Mouse (Mus musculus): ENCODE measurements around the gene Nkx1-2.
A peak's percentile ranks its signal among the peaks of the same experiment; 100 is the strongest.

The Nkx1-2 gene

GRCm38 (mm10) chr7:132604720-132605119, 5.3 kb upstream of the Nkx1-2 start:
- DNase-seq, result no peak

DNA sequence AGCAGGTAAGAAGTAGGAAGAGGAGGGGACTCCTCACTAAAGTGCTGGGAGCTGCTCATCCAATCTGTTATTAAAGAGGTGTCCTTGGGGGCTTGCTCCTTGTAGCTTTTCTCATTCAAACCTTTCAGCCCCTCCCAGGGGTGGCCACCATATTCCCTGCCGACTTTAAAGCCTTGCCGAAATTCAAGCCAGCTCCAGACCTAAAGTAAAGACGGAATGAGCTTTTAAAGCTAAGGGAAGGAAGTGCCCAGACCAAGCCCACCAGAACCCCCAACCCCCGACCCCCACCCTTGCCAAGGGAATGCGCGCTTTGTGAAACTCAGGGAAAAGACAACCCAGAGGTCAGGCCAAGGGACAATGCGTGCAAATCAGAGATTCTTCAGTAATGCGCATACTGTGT, 1.5 kb upstream of the Nkx1-2 start:
- DNase-seq, result no peak

- DNase-seq, result no peak
Observed at GRCm38 (mm10) chr7:132600026-132600425, 589 bp upstream of the Nkx1-2 start.

DNA sequence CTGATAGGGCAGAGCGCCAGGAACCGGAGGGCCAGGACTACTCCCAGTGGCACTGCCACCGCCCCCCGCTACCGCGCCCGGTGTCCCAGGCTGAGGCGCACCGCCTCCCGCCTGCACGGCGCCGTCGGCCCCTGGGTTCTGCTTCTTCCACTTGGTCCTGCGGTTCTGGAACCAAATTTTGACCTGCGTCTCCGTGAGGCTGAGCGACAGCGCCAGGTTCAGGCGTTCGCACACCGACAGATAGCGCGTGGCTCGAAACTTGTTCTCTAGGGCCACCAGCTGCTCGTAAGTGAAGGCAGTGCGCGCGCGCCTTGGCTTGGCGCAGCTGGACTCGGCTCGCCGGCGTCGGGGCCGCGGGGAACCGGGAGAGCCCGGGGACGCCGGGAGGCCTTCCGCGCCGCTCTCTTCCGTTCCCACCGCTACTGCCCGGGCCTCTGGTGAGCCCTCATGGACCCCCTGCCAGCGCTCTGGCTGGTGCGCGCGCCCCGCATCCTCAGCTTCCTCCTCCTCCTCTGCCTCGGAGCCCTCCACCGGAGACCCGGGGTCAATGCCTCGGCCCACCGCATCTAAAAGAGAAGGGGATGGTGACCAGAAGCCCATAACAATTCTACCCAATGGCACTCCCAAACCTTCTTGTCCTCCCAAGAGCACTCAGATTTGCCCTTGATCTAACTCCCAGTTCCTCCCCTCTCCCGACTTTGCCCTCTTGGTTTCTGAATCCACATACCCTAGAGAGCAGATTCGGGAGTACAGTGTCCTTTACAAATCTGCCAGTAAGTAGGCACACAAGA, 2.0 kb downstream of the Nkx1-2 start:
- DNase-seq, result peak; percentile 38 to 48

- DNase-seq, result no peak
Observed at GRCm38 (mm10) chr7:132596557-132597250, 2.7 kb downstream of the Nkx1-2 start.

DNA sequence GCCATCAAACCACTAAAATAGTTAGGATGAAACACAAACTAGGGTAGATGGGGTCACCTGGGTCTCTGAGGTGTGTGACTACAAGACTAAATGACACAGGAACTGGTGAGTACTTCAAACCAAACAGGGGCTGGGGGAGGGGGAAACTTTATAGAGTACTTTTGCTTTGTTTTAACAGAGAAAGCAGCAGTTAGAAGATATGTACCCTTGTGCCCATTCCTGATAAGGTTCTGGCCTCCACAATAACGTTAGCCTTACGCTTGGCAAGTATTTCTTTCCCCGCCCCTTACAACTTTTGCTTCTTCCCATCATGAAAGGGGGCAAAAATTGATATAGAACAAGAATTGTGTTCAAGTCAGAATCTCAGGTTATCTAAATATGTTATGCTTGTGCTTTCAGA, 3.6 kb downstream of the Nkx1-2 start:
- no peak for DNase-seq

- DNase-seq, result no peak
Observed at GRCm38 (mm10) chr7:132594325-132594724, 5.1 kb downstream of the Nkx1-2 start.

GRCm38 (mm10) chr7:132593762-132594161, 5.7 kb downstream of the Nkx1-2 start:
- DNase-seq, result no peak

DNA sequence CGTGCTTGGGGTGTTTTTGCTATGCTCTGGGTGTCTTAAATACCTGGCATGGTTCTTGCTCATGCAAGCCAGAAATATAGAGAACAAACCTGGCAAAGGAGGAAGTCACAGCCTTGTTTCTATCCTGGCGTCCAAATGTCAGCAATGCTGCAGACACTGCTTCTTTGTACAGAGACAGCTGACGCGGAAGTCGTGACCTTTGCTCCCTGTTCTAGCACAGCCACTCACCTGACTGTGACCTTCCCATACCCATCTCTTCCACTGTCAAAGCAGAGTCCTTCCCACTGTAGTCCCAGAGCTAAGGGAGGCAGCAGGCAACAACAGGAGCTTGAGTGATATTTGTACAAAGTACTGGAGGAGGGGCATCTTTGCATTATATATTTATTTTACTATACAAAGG, 9.8 kb downstream of the Nkx1-2 start:
- no peak for DNase-seq

DNA sequence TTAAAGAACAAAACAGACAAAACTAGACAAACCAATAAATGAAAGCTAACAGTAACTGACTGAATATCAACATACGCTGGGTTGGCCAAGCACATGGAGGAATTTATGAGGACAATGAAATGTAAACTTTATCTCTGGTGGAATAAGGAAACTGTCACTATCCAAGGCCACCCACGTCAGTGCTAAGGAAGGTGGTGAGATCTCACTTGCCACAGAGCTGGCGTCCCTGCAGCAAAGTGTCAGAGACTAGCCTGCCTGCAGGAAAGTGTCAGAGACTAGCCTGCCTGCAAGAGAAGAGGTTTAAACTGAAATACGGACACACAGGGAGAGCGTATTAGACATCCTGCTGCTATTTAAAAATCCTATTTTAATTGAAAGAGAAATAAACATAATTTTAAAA, 12.3 kb downstream of the Nkx1-2 start:
- DNase-seq, result no peak

DNA sequence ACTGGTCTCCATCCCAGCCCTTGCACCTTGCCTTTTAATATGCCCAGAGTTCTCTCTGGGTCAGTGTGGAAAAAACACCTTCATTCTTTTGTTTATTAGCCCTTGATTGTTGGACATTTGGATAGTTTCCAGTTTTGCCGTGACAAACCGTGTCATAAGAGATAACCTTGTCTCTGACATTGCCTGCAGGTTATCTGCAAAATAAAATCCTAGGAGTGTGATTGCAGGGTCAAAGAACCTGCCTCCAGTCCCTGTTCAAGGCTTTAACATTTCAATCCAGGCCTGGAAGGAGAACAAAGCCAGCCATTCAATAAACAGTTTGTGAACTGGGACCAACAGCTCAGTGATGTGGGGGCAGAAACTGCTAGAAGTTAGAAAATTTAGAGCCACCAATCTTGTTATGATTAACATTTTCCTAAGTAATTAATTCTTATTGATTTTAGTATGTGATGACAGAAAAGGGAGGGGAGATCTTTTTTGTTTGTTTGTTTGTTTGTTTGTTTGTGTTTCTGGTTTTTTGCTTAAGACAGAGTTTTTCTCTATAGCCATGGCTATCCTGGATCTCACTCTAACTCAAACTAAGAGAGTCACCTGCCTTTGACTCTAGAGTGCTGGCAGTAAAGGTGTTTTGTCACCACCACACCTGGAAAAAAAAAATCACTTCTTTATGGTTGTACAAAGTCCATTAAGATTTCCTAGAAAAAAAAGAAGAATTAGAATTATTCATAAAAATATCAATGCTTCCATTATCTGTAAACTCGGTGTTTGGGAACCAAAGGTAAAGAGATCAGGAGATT, 13.5 kb downstream of the Nkx1-2 start:
- DNase-seq, result no peak

DNA sequence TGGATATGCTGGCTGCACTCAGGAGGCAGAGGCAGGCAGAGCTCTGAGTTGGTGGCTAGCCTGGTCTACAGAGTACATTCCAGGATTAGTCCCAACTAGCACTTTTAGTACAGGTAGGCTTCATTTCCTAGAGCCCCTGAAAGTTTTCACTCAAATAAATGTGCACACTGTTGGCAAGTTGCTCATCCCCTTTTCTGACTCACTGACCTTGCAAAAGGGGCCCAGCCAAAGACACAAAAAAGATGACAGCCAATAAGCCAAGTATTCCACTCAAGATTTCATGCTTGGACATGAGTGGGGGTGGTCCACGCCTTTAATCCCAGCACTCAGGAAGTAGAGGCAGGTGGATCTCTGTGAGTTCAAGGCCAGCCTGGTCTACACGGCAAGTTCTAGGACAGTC, 18.0 kb downstream of the Nkx1-2 start:
- DNase-seq, result no peak

- DNase-seq, result no peak
Observed at GRCm38 (mm10) chr7:132580511-132580910, 18.9 kb downstream of the Nkx1-2 start.

DNA sequence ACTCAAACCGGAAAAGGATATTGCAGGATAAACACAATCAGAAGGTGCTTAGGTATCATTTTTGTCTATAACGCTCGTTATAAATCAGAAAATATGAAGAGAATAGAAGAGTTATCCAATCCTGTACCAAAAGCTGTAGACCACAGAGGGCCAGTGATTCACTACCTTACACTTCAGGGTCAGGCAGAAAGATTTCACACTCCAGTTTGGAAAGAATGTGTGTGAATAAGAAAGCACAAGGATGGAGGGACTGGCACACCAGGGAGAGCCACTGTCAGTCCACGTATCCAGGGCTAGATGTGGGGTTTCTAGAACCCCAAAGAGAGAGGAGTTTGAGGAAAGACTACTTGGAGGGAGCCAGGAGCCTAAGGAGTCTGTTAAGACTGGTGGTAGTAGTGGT, 22.5 kb downstream of the Nkx1-2 start:
- no peak for DNase-seq

- DNase-seq, result peak; percentile 95 to 97
Observed at GRCm38 (mm10) chr7:132576116-132576650, 23.3 kb downstream of the Nkx1-2 start, which contains the start of gene Oat. Oat (minus strand) TSS chr7:132576398.

GRCm38 (mm10) chr7:132575623-132576022, 23.8 kb downstream of the Nkx1-2 start:
- DNase-seq, result peak; percentile 88 to 90

DNA sequence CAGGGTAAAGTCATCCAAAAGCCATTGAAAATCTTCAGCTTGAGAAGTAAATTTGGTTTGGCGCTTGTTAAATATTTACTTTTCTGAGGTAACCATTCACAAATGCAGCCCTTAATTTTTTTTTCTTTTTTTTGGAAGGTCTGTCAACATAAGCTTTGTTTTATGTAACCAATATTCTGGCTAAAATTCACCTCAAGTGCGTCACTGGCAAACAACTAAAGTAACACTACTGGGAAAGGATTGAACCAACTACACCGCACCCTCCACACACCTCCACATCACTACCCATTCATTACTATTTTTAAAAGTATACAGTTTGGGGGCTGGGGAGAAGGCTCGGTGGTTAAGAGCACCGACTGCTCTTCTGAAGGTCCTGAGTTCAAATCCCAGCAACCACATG, 24.8 kb downstream of the Nkx1-2 start:
- DNase-seq, result no peak

- no peak for DNase-seq
Observed at GRCm38 (mm10) chr7:132573205-132573604, 26.2 kb downstream of the Nkx1-2 start.

GRCm38 (mm10) chr7:132572738-132573137, 26.7 kb downstream of the Nkx1-2 start:
- DNase-seq, result no peak

GRCm38 (mm10) chr7:132571481-132571880, 28.0 kb downstream of the Nkx1-2 start:
- DNase-seq, result peak; percentile 9 to 27

- peak in 1 of 2 experiments; percentile 25 for DNase-seq
Observed at GRCm38 (mm10) chr7:132570071-132570470, 29.4 kb downstream of the Nkx1-2 start.

GRCm38 (mm10) chr7:132568817-132569216, 30.6 kb downstream of the Nkx1-2 start:
- DNase-seq, result no peak

DNA sequence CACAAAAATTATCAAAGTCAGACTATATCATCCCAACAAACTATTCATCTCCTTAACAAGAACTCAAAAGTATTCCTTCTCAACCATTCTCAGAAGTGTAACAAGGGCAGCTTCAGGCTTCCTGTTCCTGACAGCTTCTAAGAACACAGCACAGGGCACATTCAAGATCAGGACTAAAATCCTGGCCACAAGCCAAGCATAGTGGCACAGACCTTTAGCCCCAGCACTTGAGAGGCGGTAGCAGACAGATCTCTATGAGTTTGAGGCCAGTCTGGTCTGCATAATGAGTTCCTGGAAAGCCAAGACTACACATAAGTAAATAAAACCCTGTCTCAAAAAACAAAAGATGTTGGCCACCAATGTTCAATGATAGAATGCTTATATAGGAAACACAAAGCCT, 33.6 kb downstream of the Nkx1-2 start:
- peak in 1 of 2 experiments; percentile 30 for DNase-seq
